Mouse (Mus musculus) T-helper 17 cell (primary cell): Measurements from ENCODE around the gene Usp34.

Experiments used
- in situ Hi-C, 2 experiments: fragments of 300-600 bp; cut with MboI, MseI; formaldehyde crosslinking; loops; 1 replicate in 1 of 2; 2 replicates in 1 of 2; pipeline ENCODE4 v1.15.1; 2025; ENCODE audit warnings: high pct_unique_total_duplicates in 2 of 2

Usp34 gene

GRCm38 (mm10) chr11:23497335-23497717, 190.6 kb downstream of the Usp34 start:
- in situ Hi-C loops, result loop anchor here in 1 of 2 experiments (5.0 kb wide), 1 partner anchor 70 kb away; no protein-coding TSS in a partner anchor

GRCm38 (mm10) chr11:23497718-23498509, 191.2 kb downstream of the Usp34 start, which contains the start of gene Ahsa2:
Ahsa2 (minus strand) TSS chr11:23498030.
- in situ Hi-C loops, result loop anchor here in 1 of 2 experiments (5.0 kb wide), 1 partner anchor 69 kb away; no protein-coding TSS in a partner anchor

GRCm38 (mm10) chr11:23498609-23499008, 191.9 kb downstream of the Usp34 start:
- in situ Hi-C loops, result loop anchor here in 1 of 2 experiments (5.0 kb wide), 1 partner anchor 69 kb away; no protein-coding TSS in a partner anchor

GRCm38 (mm10) chr11:23504801-23505200, 198.1 kb downstream of the Usp34 start:
- in situ Hi-C loops, result loop anchor here in 1 of 2 experiments (25.0 kb wide), 1 partner anchor 1342 kb away; no protein-coding TSS in a partner anchor

- in situ Hi-C loops, result loop anchor here in 1 of 2 experiments (25.0 kb wide), 1 partner anchor 1352 kb away; no protein-coding TSS in a partner anchor
Measured at GRCm38 (mm10) chr11:23514785-23515184, 208.1 kb downstream of the Usp34 start.

GRCm38 (mm10) chr11:23515315-23515714, 208.6 kb downstream of the Usp34 start:
- in situ Hi-C loops, result loop anchor here in 1 of 2 experiments (25.0 kb wide), 1 partner anchor 1353 kb away; no protein-coding TSS in a partner anchor

- in situ Hi-C loops, result loop anchor here in 1 of 2 experiments (25.0 kb wide), 1 partner anchor 1357 kb away; no protein-coding TSS in a partner anchor
Measured at GRCm38 (mm10) chr11:23518981-23519380, 212.3 kb downstream of the Usp34 start.

- in situ Hi-C loops, result loop anchor here in 1 of 2 experiments (25.0 kb wide), 1 partner anchor 1358 kb away; no protein-coding TSS in a partner anchor
Measured at GRCm38 (mm10) chr11:23520473-23521205, 213.9 kb downstream of the Usp34 start, which contains the start of gene 1700093K21Rik. 1700093K21Rik (minus strand) TSS chr11:23521155.

- in situ Hi-C loops, result no loop called here
Measured at GRCm38 (mm10) chr11:23537446-23537845, 230.8 kb downstream of the Usp34 start.
